ENCODE assay signal across 1 mouse cellular context in genomic region chr3:152314666-152315065, GRCm38 (mm10). TPM values are rescaled to one million over a fixed set of nuclear protein-coding genes. Genes with fewer than 3 reads are reported as not detected.
"Had no signal": no experiment of that assay in that cellular context is flagged by ENCODE, and none has a peak within 500 bp of the region (broad histone marks: within the 10 kb centered on the region; RNA-seq: fewer than 3 reads in every experiment).

No protein-coding gene starts in this region.

RNA-seq across cellular contexts. Expression of gene Nexn, which starts 48.5 kb away (rescaled TPM):
- total RNA-seq: granulocyte monocyte progenitor cell, adult 5-6 weeks had no signal
